Mouse (Mus musculus): Measurements from ENCODE around the gene Prdm2. TPM values are rescaled to one million over a fixed set of nuclear protein-coding genes. Genes with fewer than 3 reads are reported as not detected.
A peak's percentile ranks its signal among the peaks of the same experiment; 100 is the strongest.

Prdm2 gene
- total and polyA plus RNA-seq, 2 experiments from 2014 or later: 11.0 to 16.6 TPM

- Histone ChIP-seq H3K36me3 (ENCODE audit: insufficient read depth, low read length) (no peaks in the 10 kb centered on the region), H3K4me3 (ENCODE audit: low read length) (peak overlapping the region; percentile 24), H3K4me1 (ENCODE audit: insufficient read depth, low read length) (no peaks in the 10 kb centered on the region), H3K4me2 (ENCODE audit: low read depth, low read length) (peak overlapping the region; percentile 58), H3K9ac (replicated peaks; ENCODE audit: low read length) (peak overlapping the region; percentile 37), H3K27ac (no peak overlapping the region), H3K27me3 (ENCODE audit: insufficient read depth, low read length) (no peaks in the 10 kb centered on the region), H3K9me3 (ENCODE audit: low read length) (no peaks in the 10 kb centered on the region)
- DNase-seq (ENCODE audit: low spot score): peak; percentile 34
- 3% methylated on average over 20 of the region's 20 CpGs for WGBS
- no peak; the same call in 1 of the 2 replicates for TF ChIP-seq CTCF (IDR thresholded peaks at IDR 0.05; ENCODE audit: low read depth)
- peak; percentile 52 for ATAC-seq
Observed at GRCm38 (mm10) chr4:143074071-143074765, 138.6 kb downstream of the Prdm2 start.

- H3K4me1 ChIP-seq (ENCODE audit: insufficient read depth, low read length): no peaks in the 10 kb centered on the region
- no peak overlapping the region for H3K4me3 ChIP-seq (ENCODE audit: low read length)
- no peaks in the 10 kb centered on the region for H3K9me3 ChIP-seq (ENCODE audit: low read length)
- peak; percentile 24 for DNase-seq (ENCODE audit: low spot score)
- no peaks in the 10 kb centered on the region for H3K27me3 ChIP-seq (ENCODE audit: insufficient read depth, low read length)
- H3K9ac ChIP-seq (replicated peaks; ENCODE audit: low read length): no peak overlapping the region
- no peak for ATAC-seq
- no peaks in the 10 kb centered on the region for H3K36me3 ChIP-seq (ENCODE audit: insufficient read depth, low read length)
- WGBS: 47% methylated on average over 8 of the region's 8 CpGs
- no peak for TF ChIP-seq CTCF (IDR thresholded peaks at IDR 0.05; ENCODE audit: low read depth)
- H3K27ac ChIP-seq: no peak overlapping the region
- no peak overlapping the region for H3K4me2 ChIP-seq (ENCODE audit: low read depth, low read length)
Observed at GRCm38 (mm10) chr4:143071791-143072190, 141.0 kb downstream of the Prdm2 start.

DNA sequence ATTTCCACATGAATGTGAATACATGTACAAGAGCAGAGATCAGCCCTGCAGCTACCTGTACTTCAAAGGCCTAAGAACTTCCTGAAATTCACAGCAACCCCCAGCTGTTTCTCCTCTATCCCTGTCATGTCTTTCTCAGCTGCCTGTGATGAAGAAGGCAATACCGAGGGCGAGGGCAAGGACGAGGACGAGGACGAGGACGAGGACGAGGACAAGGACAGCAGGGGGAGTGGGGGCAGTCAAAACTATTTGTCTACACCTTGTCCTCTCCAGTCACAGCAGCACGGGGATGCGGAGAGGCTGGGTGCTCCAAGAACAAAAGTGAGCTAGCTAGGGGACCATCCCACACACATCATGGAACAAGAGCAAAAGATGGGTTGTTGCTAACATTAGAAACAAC, 145.8 kb downstream of the Prdm2 start:
- TF ChIP-seq CTCF (IDR thresholded peaks at IDR 0.05; ENCODE audit: low read depth): no peak
- H3K4me2 ChIP-seq (ENCODE audit: low read depth, low read length): no peak overlapping the region
- WGBS: 89% methylated on average over 9 of the region's 9 CpGs

GRCm38 (mm10) chr4:143058765-143059344, 153.9 kb downstream of the Prdm2 start:
- Histone ChIP-seq H3K4me3 (ENCODE audit: low read length) (no peak overlapping the region), H3K4me2 (ENCODE audit: low read depth, low read length) (no peak overlapping the region), H3K27me3 (ENCODE audit: insufficient read depth, low read length) (no peaks in the 10 kb centered on the region), H3K27ac (no peak overlapping the region), H3K9ac (replicated peaks; ENCODE audit: low read length) (no peak overlapping the region), H3K4me1 (ENCODE audit: insufficient read depth, low read length) (no peaks in the 10 kb centered on the region), H3K36me3 (ENCODE audit: insufficient read depth, low read length) (no peaks in the 10 kb centered on the region), H3K9me3 (ENCODE audit: low read length) (no peaks in the 10 kb centered on the region)
- 93% methylated on average over 12 of the region's 12 CpGs for WGBS
- DNase-seq (ENCODE audit: low spot score) (no peak), ATAC-seq (no peak)
- no peak for TF ChIP-seq CTCF (IDR thresholded peaks at IDR 0.05; ENCODE audit: low read depth)

More for the DNA sequence above, 145.8 kb downstream of the Prdm2 start:
- no peak for DNase-seq (ENCODE audit: low spot score)
- Histone ChIP-seq H3K4me1 (ENCODE audit: insufficient read depth, low read length) (no peaks in the 10 kb centered on the region), H3K27me3 (ENCODE audit: insufficient read depth, low read length) (no peaks in the 10 kb centered on the region), H3K9ac (replicated peaks; ENCODE audit: low read length) (no peak overlapping the region), H3K9me3 (ENCODE audit: low read length) (no peaks in the 10 kb centered on the region), H3K4me3 (ENCODE audit: low read length) (no peak overlapping the region), H3K36me3 (ENCODE audit: insufficient read depth, low read length) (no peaks in the 10 kb centered on the region), H3K27ac (no peak overlapping the region)
- ATAC-seq: no peak

Small RNA genes lying within 50 kb of the gene (microRNA-seq; reads per million reads assigned to microRNA genes)
- 3.6 to 6.7 reads per million in 2 experiments for gene Mir7021

Other genes with a start within 250 kb of the Prdm2 start
- gene Pdpn, start 86.6 kb upstream of the Prdm2 start, total RNA-seq (2014; rRNA removed): 31.8 and 56.8 TPM in 2 replicates
- 45.5 and 51.4 TPM in 2 replicates for gene Pdpn, start 86.6 kb upstream of the Prdm2 start, polyA plus RNA-seq (2015; fragmentation: Nextera tagmentation; extraction: Ambion mirVana)
- gene Lrrc38, start 136.8 kb upstream of the Prdm2 start, total RNA-seq (2014; rRNA removed): 0.29 and 0.63 TPM in 2 replicates
- 0.84 and 0.97 TPM in 2 replicates for gene Lrrc38, start 136.8 kb upstream of the Prdm2 start, polyA plus RNA-seq (2015; fragmentation: Nextera tagmentation; extraction: Ambion mirVana)
- gene Pramel1, start 181.4 kb upstream of the Prdm2 start, total RNA-seq (2014; rRNA removed): not detected in 2 replicates
- gene Pramel1, start 181.4 kb upstream of the Prdm2 start, polyA plus RNA-seq (2015; fragmentation: Nextera tagmentation; extraction: Ambion mirVana): not detected in 2 replicates
- 26.1 and 48.5 TPM in 2 replicates for gene Pramef8, start 199.4 kb upstream of the Prdm2 start, total RNA-seq (2014; rRNA removed)
- gene Pramef8, start 199.4 kb upstream of the Prdm2 start, polyA plus RNA-seq (2015; fragmentation: Nextera tagmentation; extraction: Ambion mirVana): 16.0 and 18.3 TPM in 2 replicates
- not detected in 2 replicates for gene Oog4, start 237.3 kb upstream of the Prdm2 start, total RNA-seq (2014; rRNA removed)
- gene Oog4, start 237.3 kb upstream of the Prdm2 start, polyA plus RNA-seq (2015; fragmentation: Nextera tagmentation; extraction: Ambion mirVana): not detected in 2 replicates

Measured in hindbrain, postnatal 0 days (tissue).